Mouse (Mus musculus) CD8-positive naive resting alpha-beta T cell, adult 2 months (primary cell): ENCODE data around the gene Arhgef15.
"Not testable (repeated sequence)": the region's sequence is repeated elsewhere in the genome, so short reads cannot be mapped to it uniquely, and the experiment has no call there.

Experiments used
- DNase-seq, 2 experiments: peaks; one replicate each; pipeline ENCODE4 v3.0.0; 2022; ENCODE audit warnings: low read depth in 2 of 2, low spot score in 2 of 2

Arhgef15 gene

GRCm38 (mm10) chr11:68965845-68966244, 8.6 kb upstream of the Arhgef15 start:
- DNase-seq: peak; percentile 69 to 80

GRCm38 (mm10) chr11:68965050-68965449, 7.8 kb upstream of the Arhgef15 start:
- no peak for DNase-seq

GRCm38 (mm10) chr11:68963405-68963804, 6.1 kb upstream of the Arhgef15 start:
- DNase-seq: no peak

- not testable (repeated sequence) for DNase-seq
Observed at GRCm38 (mm10) chr11:68962159-68962558, 4.9 kb upstream of the Arhgef15 start.

GRCm38 (mm10) chr11:68961596-68961995, 4.3 kb upstream of the Arhgef15 start:
- no peak for DNase-seq

GRCm38 (mm10) chr11:68957971-68958370, 691 bp upstream of the Arhgef15 start:
- DNase-seq: no peak

GRCm38 (mm10) chr11:68956697-68957096, 583 bp downstream of the Arhgef15 start:
- DNase-seq: no peak

GRCm38 (mm10) chr11:68956107-68956506, 1.2 kb downstream of the Arhgef15 start:
- no peak for DNase-seq

GRCm38 (mm10) chr11:68955473-68955872, 1.8 kb downstream of the Arhgef15 start:
- DNase-seq: no peak

- no peak for DNase-seq
Observed at GRCm38 (mm10) chr11:68954408-68954807, 2.9 kb downstream of the Arhgef15 start.

GRCm38 (mm10) chr11:68953903-68954302, 3.4 kb downstream of the Arhgef15 start:
- no peak for DNase-seq

GRCm38 (mm10) chr11:68947542-68947993, 9.7 kb downstream of the Arhgef15 start:
- no peak for DNase-seq

GRCm38 (mm10) chr11:68946806-68947440, 10.4 kb downstream of the Arhgef15 start:
- DNase-seq: no peak

- no peak for DNase-seq
Observed at GRCm38 (mm10) chr11:68946001-68946400, 11.3 kb downstream of the Arhgef15 start.

GRCm38 (mm10) chr11:68945245-68945644, 12.0 kb downstream of the Arhgef15 start:
- no peak for DNase-seq

GRCm38 (mm10) chr11:68942731-68943130, 14.5 kb downstream of the Arhgef15 start:
- DNase-seq: no peak

GRCm38 (mm10) chr11:68940516-68940915, 16.8 kb downstream of the Arhgef15 start:
- no peak for DNase-seq

GRCm38 (mm10) chr11:68939451-68940304, 17.6 kb downstream of the Arhgef15 start:
- peak; percentile 69 to 82 for DNase-seq

- not testable (repeated sequence) for DNase-seq
Observed at GRCm38 (mm10) chr11:68936951-68937350, 20.3 kb downstream of the Arhgef15 start.

GRCm38 (mm10) chr11:68933885-68934507, 23.3 kb downstream of the Arhgef15 start:
- no peak for DNase-seq

- DNase-seq: no peak
Observed at GRCm38 (mm10) chr11:68929947-68930346, 27.3 kb downstream of the Arhgef15 start.

GRCm38 (mm10) chr11:68926981-68927380, 30.3 kb downstream of the Arhgef15 start, which contains the start of gene Odf4:
Gene Odf4, minus strand, starts transcription at chr11:68927081.
- no peak for DNase-seq
